ENCODE assay signal across 8 mouse cellular contexts in the genomic region with DNA sequence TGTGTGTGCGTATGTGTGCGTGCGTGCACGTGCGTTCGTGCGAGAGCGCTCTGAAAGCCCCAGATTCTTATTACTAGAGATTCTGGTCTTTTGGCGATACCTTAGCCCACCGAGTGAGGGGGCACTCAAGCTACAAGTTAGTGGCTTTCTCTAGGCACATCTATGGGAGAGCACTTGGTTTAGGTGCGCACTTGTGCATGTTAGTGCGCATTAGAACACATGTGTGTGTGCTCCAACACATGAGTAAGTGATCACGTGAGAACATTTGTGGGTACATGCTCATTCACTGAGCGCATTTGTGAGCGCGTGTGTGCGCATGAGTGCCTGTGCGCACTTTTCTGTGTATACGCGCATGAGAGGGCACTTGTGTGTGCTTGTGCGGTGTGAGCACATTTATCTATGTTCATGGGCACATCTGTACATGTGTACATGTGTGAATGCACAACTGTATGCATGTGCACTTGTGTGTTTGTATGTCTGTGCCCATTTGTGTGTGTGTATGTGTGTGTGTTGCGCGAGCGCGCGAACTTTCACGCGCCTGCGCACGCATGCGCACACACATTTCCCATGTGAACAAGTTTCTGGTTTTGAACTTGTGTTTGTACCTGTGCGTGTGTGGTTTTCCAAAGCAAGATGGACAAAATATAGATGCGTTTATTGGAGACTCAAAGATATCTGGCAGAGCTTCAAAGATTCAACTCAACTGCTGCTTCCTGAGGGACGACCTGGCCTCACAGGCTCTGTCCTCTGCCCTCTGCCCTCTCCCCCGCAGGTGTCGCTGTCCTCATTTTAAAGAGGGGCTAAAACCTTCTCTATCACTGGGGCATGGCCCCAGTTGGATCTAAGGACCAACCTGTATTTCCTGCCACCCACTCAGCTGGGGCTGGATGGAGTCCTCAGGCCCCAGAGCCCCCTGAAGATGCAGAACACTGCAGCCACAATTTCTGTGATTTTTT. TPM values are rescaled to one million over a fixed set of nuclear protein-coding genes. Genes with fewer than 3 reads are reported as not detected.
DNase-seq lines count a peak whose midpoint lies in the region; ATAC-seq lines count a peak whose summit lies in the region.
"Had no signal": no experiment of that assay in that cellular context is flagged by ENCODE, and none has a peak within 500 bp of the region (broad histone marks: within the 10 kb centered on the region; RNA-seq: fewer than 3 reads in every experiment).

No protein-coding gene starts in this region.

- peak; percentile 43 for DNase-seq in retina, postnatal 1 day
- DNase-seq in urinary bladder, postnatal 36 days (ENCODE audit: low spot score in 2 of 2), result no peak
- DNase-seq in testis, postnatal 10 days (ENCODE audit: low spot score), result no peak

- 0 out of 2 replicates have a peak, but pooled peaks cover 5% of the 10 kb centered on the region for H3K9me3 ChIP-seq in megakaryocyte, embryonic 14.5 days
- H3K9me3 ChIP-seq in embryonic facial prominence, embryonic 15.5 days (replicated peaks), result no peaks in the 10 kb centered on the region
- no peaks in the 10 kb centered on the region for H3K9me3 ChIP-seq in limb, embryonic 12.5 days

- H3K4me1 ChIP-seq in megakaryocyte, embryonic 14.5 days, result peaks cover 43% of the 10 kb centered on the region
- H3K4me1 ChIP-seq in embryonic facial prominence, embryonic 15.5 days, result no peaks in the 10 kb centered on the region
- H3K4me1 ChIP-seq in limb, embryonic 12.5 days (replicated peaks), result no peaks in the 10 kb centered on the region; the same call in 1 of the 2 replicates

- H3K36me3 ChIP-seq in megakaryocyte, embryonic 14.5 days (replicated peaks; ENCODE audit: low read length), result no peaks in the 10 kb centered on the region
- H3K36me3 ChIP-seq in embryonic facial prominence, embryonic 15.5 days, result no peaks in the 10 kb centered on the region
- no peaks in the 10 kb centered on the region for H3K36me3 ChIP-seq in limb, embryonic 12.5 days

- no peak overlapping the region for H3K27ac ChIP-seq in embryonic facial prominence, embryonic 15.5 days (replicated peaks)
- H3K27ac ChIP-seq in limb, embryonic 12.5 days, result no peak overlapping the region

- peaks cover 55% of the 10 kb centered on the region for H3K27me3 ChIP-seq in megakaryocyte, embryonic 14.5 days (replicated peaks)
- no peaks in the 10 kb centered on the region for H3K27me3 ChIP-seq in embryonic facial prominence, embryonic 15.5 days
- H3K27me3 ChIP-seq in limb, embryonic 12.5 days, result peaks cover 10% of the 10 kb centered on the region; the same call in 1 of the 2 replicates

- H3K4me2 ChIP-seq in embryonic facial prominence, embryonic 15.5 days (replicated peaks), result peak overlapping the region; percentile 49
- peak overlapping the region; percentile 56 for H3K4me2 ChIP-seq in limb, embryonic 12.5 days

- no peak overlapping the region for H3K9ac ChIP-seq in embryonic facial prominence, embryonic 15.5 days
- 0 out of 2 replicates have a peak overlapping the region, but pooled peaks have one; percentile 18 for H3K9ac ChIP-seq in limb, embryonic 12.5 days (replicated peaks)

- 45% methylated on average over 36 of the region's 36 CpGs for WGBS in embryonic facial prominence, embryonic 15.5 days
- WGBS in limb, embryonic 12.5 days, result 51% methylated on average over 36 of the region's 36 CpGs

- ATAC-seq in megakaryocyte, adult 5-6 weeks (ENCODE audit: poor library complexity, severe bottlenecking), result no peak
- no peak for ATAC-seq in embryonic facial prominence, embryonic 15.5 days (ENCODE audit: insufficient number of reproducible peaks, low FRiP score, low TSS enrichment, low read depth)
- ATAC-seq in limb, embryonic 12.5 days (ENCODE audit: insufficient number of reproducible peaks, insufficient read depth, low FRiP score, low TSS enrichment, low read depth), result no peak

- peak overlapping the region; percentile 44 for H3K4me3 ChIP-seq in megakaryocyte, embryonic 14.5 days (replicated peaks)
- H3K4me3 ChIP-seq in embryonic facial prominence, embryonic 15.5 days (replicated peaks), result peak overlapping the region; percentile 33
- peak overlapping the region; percentile 37 for H3K4me3 ChIP-seq in limb, embryonic 12.5 days (replicated peaks)

RNA-seq across cellular contexts. Expression of gene Ano1, which starts 38.1 kb away (rescaled TPM):
- not detected in 2 replicates for polyA plus RNA-seq in megakaryocyte, embryonic 14.5 days (2012; ENCODE audit: insufficient read depth, low replicate concordance)
- total RNA-seq in megakaryocyte, adult 5-6 weeks (2015), result not detected in 2 replicates
- total RNA-seq in megakaryocyte, adult 5-6 weeks (2017), result 0.33 TPM in 1 of 2 replicates, not detected in the other
- 17.9 and 20.6 TPM in 2 replicates for polyA plus RNA-seq in embryonic facial prominence, embryonic 15.5 days (2015; fragmentation: Nextera tagmentation; extraction: Ambion mirVana)
- polyA plus RNA-seq in limb, embryonic 12.5 days (2016; fragmentation: Nextera tagmentation; extraction: Ambion mirVana), result 1.7 and 1.8 TPM in 2 replicates

RNA-seq across cellular contexts. Expression of gene Fgf3, which starts 48.0 kb away (rescaled TPM):
- polyA plus RNA-seq in megakaryocyte, embryonic 14.5 days (2012; ENCODE audit: insufficient read depth, low replicate concordance), result 7.0 and 9.2 TPM in 2 replicates
- 0.66 and 0.96 TPM in 2 replicates for total RNA-seq in megakaryocyte, adult 5-6 weeks (2015)
- 0.20 and 0.51 TPM in 2 replicates for total RNA-seq in megakaryocyte, adult 5-6 weeks (2017)
- polyA plus RNA-seq in embryonic facial prominence, embryonic 15.5 days (2015; fragmentation: Nextera tagmentation; extraction: Ambion mirVana), result 0.24 and 1.1 TPM in 2 replicates
- not detected in 2 replicates for polyA plus RNA-seq in limb, embryonic 12.5 days (2016; fragmentation: Nextera tagmentation; extraction: Ambion mirVana)

RNA-seq across cellular contexts. Expression of gene Fgf4, which starts 57.3 kb away (rescaled TPM):
- polyA plus RNA-seq in megakaryocyte, embryonic 14.5 days (2012; ENCODE audit: insufficient read depth, low replicate concordance), result not detected in 2 replicates
- not detected in 2 replicates for total RNA-seq in megakaryocyte, adult 5-6 weeks (2015)
- total RNA-seq in megakaryocyte, adult 5-6 weeks (2017), result not detected in 2 replicates
- polyA plus RNA-seq in embryonic facial prominence, embryonic 15.5 days (2015; fragmentation: Nextera tagmentation; extraction: Ambion mirVana), result 0.42 and 0.65 TPM in 2 replicates
- 0.49 TPM in 2 replicates for polyA plus RNA-seq in limb, embryonic 12.5 days (2016; fragmentation: Nextera tagmentation; extraction: Ambion mirVana)
- polyA plus RNA-seq: spleen, adult 2 months had no signal
